Mouse (Mus musculus) gastrocnemius, postnatal 4 days (tissue): ENCODE measurements around the gene Spop. TPM values are rescaled to one million over a fixed set of nuclear protein-coding genes. Genes with fewer than 3 reads are reported as not detected.
"Not testable (repeated sequence)": the region's sequence is repeated elsewhere in the genome, so short reads cannot be mapped to it uniquely, and the experiment has no call there.

ENCODE experiments used
- DNase-seq, 2 experiments: peaks; one replicate each; pipeline ENCODE4 v3.0.0; 2021 to 2022; ENCODE audit warnings: low spot score in 2 of 2, mixed read lengths in 2 of 2
- total RNA-seq, 2 experiments: library from RNA; stranded (reverse); gene quantifications; 2 replicates each; pipeline ENCODE4 v1.2.3; 2021

Gene Spop
- total RNA-seq, 2 experiments from 2014 or later, result 191 to 194 TPM

GRCm38 (mm10) chr11:95389006-95389405 is 24.9 kb upstream of the Spop start:
- no peak for DNase-seq

- DNase-seq, result no peak
Measured at GRCm38 (mm10) chr11:95390420-95390819, 23.5 kb upstream of the Spop start.

- no peak for DNase-seq
Measured at GRCm38 (mm10) chr11:95391201-95391600, 22.7 kb upstream of the Spop start.

GRCm38 (mm10) chr11:95391743-95392142 is 22.1 kb upstream of the Spop start:
- no peak for DNase-seq

DNA sequence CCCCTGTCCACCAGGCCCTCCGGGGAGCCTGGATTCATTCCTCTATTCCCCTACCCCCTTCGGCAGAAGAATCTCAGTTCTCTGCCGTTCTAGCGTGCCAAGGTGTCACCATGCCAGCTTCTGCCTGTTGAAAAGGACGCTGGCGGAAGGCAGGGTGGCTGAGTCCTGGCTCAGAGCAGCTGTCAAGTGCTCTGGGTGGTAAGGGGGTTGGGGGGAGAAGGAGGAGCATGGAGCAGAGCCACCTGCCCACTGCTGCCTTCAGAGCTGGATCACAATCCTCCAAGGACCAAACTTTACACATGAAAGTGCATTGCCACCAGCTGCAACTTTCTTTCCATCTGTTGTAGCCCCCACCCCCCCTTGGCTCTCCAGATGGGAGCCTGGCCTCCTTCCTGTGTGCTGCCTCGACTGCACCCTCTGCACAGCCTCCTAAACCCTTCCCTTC is 21.6 kb upstream of the Spop start:
- DNase-seq, result peak in 1 of 2 experiments; percentile 63

- no peak for DNase-seq
Measured at GRCm38 (mm10) chr11:95392708-95393499, 21.0 kb upstream of the Spop start.

DNA sequence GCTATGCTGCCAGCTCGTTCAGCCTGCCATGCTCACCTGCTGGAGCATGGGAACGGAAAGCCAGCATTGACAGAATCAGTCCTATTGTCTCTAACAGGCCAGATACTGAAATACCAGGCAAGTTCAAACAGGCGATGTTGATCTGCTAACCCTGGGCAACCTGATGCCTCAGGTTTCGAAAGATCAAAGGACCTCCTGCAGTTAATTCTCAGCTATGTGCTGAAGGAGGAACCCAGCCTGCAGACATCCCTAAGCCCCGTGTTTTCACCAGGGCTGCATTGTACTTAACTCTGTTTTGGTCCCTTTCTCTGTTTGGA is 20.4 kb upstream of the Spop start:
- no peak for DNase-seq

DNA sequence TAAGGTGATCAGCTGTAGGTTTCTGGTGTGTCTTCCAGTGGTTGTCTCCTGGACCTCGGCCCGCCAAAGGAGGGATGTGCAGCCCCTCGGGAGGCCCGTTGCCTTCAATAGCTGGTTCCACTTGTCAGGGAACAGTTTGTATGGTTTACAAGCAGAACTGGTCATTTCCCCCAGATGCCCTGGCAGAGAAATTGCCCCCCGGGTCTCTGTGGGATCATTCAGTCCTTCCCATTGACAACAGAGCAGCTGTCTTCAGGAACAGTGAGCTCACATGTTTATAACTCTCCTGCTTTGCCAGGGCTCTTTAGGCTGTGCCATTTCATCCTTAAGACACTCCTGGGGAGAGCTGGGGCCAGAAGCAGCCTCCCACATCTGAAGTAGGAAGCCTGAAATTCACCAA is 19.8 kb upstream of the Spop start:
- DNase-seq, result no peak

DNA sequence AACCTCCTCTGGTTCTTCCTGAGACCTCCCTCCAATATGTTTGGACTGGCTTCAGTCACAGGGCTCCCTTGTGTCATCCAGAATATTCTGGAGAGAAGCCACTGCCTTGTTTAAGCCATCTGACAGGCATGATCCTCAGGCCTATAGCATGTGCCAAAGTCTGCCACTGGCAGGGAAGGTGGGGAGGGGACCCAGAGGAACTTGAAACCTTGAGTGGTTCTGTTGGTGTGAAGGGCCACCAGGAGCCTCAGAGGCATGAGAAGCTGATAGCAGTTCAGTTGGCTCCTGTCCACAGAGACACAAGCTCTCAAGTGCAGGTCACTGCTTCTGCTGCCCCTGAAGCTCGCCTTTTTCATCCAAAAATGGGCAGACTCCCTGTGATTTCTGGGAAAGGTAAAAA is 17.3 kb upstream of the Spop start:
- no peak for DNase-seq

DNA sequence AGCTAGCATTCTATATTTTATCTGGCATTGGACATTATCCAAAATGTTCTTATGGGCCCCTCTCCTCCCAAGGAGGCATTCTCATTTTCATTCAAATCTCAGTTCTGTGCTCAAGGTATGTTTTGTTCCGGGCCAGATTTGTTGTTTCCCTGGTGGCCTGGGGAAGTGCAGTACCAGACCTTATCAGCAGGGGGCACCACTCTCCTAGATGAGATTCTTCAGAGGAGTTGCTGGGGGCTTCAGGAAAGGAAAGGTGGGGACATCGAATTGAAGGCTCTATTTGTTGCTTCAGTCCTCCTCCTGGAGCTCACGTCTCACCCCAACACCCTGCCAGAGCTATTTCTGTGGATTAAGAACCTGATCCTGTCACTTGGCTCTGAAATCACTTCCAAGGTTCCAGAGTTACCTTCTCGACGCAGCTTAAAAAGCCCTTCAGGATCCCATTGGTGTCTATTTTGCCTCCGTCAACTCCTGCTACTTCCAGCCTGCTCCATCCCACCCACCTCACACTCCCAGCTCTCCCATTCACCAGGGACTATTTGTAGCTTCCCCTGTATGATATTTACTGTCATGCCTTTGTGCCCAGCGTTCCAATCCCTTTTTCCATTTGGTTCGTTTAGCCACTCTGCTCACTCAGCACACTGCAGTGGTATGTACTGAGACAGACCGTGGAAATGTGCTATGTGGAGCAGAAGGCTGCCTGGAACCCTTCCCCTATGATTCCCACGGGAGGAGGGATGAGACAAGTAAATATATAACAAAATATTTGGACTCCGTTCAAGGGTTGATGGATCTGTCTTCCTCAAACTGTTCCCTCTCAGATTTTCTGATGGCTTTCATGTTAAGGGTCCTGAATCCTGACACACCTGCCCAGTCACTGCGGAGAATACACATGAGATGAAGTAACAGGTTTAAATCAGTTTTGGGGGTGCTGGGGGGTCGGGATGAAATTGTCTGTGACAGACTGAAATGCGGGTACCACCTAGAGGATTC is 15.7 kb upstream of the Spop start:
- DNase-seq, result peak in 1 of 2 experiments; percentile 73

DNA sequence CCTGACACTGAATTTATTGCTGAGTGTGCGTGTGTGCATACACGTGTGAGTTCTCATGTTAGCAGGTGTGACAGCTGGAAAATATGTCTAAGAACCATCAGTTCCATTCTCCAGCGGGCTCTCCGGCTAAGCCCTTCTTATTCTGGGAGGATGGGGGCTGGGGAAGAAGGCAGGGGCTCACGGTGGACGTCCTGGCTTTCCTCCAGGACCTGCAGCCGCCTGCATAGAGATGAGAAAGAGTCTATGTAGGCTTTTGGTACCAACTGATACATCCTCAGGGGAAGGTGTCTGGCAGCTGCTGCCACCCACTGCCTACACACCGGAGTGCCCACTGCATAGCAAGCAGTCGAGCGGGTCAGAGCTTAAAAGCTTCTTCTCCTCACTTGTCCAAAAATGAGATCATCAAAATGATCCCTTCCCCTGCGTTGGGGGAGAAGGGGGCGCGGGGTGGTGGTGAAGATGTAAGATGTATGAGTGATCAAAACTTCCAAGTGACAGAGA is 14.3 kb upstream of the Spop start:
- DNase-seq, result no peak

GRCm38 (mm10) chr11:95401568-95401967 is 12.3 kb upstream of the Spop start:
- no peak for DNase-seq

DNA sequence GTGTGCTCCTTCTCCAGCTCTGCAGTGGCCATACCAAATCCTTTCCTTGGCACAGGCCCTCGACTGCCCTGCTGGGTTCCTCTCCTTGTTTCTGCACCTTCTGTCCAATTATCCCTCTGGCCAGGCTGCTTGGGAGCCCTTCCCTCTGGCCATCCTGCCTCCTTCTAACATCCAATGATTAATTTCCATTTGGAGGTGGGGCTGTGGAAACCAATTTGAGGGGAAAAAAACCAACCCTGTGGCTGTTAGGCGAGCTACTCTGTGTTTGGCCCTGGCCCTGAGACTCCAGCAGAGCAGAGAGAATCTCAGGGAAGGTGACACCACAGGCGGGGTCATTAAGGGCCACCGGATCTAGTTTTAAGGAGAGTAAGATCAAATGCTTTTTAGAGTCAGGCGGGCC is 11.7 kb upstream of the Spop start:
- no peak for DNase-seq

DNA sequence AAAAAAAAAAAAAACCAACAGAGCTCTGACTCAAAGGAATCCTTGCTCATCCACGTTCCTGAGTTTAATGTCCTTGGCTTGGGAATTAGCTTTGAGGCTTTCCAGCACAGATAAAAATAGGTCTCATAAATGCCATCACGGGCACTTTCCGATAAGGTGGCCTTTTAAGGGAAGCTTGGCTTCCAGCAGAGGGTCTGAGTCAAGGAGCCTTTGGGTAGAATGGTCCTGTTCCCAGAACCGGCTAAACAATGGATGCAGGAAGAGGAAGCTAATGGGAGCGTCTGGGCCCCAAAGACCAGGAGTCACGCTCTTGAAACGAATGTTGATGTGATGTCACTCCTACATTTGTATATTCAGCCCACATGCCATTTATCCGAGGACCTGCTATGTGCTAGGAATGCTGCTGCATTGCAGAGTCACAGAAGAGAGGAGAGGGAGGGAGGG is 11.2 kb upstream of the Spop start:
- DNase-seq, result no peak

DNA sequence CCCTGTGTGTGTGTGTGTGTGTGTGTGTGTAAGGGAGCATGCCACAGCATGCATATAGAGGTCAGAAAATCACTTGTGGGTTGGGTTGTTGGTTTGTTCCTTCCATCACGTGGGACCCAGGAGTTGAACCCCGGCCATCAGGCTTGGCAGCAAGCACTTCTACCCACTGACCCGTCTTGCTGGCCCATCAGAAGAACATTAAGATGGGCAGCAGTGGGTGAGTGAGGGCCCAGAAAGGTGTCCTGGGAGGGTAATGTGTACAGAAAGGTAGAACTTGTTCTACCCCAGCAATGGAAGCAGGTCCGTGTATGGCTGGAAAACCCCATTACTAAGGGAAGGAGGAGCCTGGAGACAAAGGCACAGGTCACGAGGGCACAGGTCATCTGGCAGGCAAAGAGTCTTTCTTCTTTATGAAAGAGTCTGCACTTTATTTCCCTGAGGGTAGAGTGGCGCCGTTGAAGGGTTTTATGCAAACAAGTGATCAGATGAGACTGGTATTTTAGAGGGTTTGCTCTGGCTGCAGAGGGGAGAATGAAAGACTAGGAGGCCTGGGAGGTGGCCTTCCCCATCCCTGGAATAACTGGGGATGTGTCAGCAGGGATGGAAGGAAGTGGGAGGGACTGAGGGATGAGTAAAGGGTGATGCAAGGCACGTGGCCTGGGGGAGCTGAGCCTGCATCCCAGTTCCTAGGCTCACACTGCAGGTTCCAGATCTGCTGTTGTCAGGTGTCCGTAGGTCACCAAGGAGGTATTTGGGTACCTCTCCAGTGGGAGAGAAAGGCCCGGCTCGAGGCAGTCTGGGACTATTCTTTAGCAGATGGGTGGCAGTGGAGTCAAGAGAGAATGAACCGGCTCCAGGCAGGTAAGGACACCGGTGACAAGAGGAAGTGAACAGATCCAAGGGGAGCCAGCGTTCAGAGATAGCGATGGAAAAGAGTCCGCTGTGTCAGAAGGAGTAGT is 10.2 kb upstream of the Spop start:
- DNase-seq, result no peak

GRCm38 (mm10) chr11:95405771-95406170 is 8.1 kb upstream of the Spop start:
- DNase-seq, result no peak

DNA sequence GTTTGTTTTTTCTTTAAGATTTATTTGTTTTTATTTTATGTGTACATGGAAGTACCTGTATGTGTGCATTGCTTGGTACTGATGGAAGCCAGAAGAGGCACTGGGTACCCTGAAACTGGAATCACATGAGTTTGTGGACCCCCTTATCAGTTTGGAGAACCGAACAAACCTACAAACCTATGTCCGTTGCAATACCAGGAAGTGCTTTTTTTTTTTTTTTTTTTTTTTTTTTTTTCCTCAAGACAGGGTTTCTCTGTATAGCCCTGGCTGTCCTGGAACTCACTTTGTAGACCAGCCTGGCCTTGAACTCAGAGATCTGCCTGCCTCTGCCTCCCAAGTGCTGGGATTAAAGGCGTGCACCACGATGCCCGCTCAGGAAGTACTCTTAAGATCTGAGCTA is 7.5 kb upstream of the Spop start:
- DNase-seq, result not testable (repeated sequence)

DNA sequence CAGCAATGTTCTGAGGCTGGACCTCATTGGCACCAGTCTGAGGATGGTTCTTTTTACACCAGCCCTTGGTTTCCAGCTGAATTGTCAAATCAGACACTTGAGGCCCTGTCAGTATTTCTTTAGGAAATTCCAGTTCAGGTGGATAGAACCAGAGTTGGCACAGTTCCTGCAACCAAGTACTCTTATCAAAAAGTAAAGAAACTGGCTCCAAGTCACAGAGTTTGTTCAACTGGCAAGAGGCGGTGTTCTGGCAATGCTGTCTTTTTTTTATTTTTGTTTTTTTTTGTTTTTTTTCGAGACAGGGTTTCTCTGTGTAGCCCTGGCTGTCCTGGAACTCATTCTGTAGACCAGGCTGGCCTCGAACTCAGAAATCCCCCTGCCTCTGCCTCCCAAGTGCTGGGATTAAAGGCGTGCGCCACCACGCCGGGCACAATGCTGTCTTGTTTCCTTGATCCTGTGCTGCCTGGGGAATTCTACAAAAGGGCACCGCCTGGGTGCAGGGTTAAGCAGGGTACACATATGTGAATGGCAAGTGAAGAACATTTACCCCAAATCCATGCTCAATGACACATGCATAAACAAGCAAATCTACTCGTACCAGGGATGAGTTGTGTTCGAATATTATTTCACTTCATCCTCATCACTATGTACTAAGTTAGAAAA is 4.3 kb upstream of the Spop start:
- DNase-seq, result no peak

- no peak for DNase-seq
Measured at GRCm38 (mm10) chr11:95411453-95412013, 2.3 kb upstream of the Spop start.

DNA sequence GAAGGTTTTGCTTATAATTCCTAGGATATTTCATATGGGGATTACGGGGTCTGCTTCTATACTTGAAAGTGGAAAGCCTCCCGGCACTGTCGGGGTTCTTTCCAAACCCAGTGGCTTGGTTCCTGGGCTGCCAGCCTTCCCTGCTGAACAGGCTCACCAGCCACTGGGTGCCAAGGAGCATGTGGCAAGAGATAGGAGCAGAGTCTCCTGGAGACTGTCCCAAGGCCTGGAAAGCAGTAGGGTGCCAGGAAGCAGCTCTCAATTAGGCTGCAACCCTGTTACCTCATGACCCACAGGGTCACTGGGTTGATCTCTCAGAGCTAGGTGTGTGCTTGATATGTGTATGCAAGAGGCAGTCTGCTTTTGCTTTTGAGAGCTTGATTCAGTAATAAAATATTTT is 1.3 kb upstream of the Spop start:
- DNase-seq, result no peak
